Mouse (Mus musculus): ENCODE results near the gene Rps19bp1. TPM values are rescaled to one million over a fixed set of nuclear protein-coding genes. Genes with fewer than 3 reads are reported as not detected.

The Rps19bp1 gene
- polyA plus RNA-seq, 1 experiment from 2014 or later: 51.7 TPM

DNA sequence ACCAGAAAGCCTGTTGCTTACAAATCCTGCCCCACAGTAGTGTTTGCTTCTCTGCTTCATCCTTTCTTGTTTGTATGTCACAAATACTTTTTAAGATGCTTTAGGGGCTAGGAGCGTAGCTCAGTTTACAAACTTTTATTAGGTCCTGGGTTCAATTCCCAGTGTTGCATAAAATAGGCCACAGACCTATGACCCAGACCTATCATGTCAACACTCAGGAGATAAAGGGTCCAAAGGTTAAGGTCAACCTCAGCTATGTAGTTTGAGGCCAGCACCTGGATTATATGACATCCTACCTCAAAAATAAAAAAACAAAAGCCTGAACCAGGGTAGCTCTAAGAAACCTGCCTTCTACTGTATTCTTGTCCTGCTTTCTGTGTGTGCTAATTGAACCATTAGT is 15.5 kb downstream of the Rps19bp1 start:
- TF ChIP-seq CTCF (IDR thresholded peaks at IDR 0.05): no peak
- CTCF ChIA-PET: interaction anchor here (0.9 to 1.0 kb wide), 2 partner anchors 9 to 12 kb away, joined by 3 read pairs; no protein-coding TSS in a partner anchor

DNA sequence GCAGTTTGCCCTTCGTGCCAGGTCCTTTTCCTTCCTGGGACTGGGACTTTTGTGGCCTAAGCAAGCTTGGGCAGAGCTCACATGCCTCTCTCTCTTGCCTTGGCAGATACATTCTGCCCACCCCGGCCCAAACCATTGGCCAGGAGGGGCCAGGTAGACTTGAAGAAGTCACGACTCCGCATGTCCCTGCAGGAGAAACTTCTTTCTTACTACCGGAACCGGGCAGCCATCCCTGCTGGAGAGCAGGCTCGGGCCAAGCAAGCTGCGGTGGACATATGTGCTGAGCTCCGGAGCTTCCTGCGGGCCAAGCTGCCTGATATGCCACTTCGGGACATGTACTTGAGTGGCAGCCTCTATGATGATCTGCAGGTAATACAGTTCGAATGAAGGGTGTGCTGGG is 16.0 kb downstream of the Rps19bp1 start:
- H3K27me3 ChIP-seq: no peaks in the 10 kb centered on the region
- no peak for TF ChIP-seq CTCF (IDR thresholded peaks at IDR 0.05)
- ATAC-seq (no peak), DNase-seq (ENCODE audit: low read depth, low spot score) (no peak)
- in situ Hi-C loops (cut with MboI; ENCODE audit: low pct_unique_long_range_greater_than_20kb): no loop called here
- POLR2A ChIA-PET: no interaction called here
- CTCF ChIA-PET: interaction anchor here (0.9 to 1.0 kb wide), 2 partner anchors 9 to 12 kb away, joined by 3 read pairs; no protein-coding TSS in a partner anchor

More for the DNA sequence above, 15.5 kb downstream of the Rps19bp1 start:
- DNase-seq (ENCODE audit: low read depth, low spot score): no peak
- POLR2A ChIA-PET: no interaction called here
- no peak for ATAC-seq
- H3K27me3 ChIP-seq: no peaks in the 10 kb centered on the region
- in situ Hi-C loops (cut with MboI; ENCODE audit: low pct_unique_long_range_greater_than_20kb): no loop called here

DNA sequence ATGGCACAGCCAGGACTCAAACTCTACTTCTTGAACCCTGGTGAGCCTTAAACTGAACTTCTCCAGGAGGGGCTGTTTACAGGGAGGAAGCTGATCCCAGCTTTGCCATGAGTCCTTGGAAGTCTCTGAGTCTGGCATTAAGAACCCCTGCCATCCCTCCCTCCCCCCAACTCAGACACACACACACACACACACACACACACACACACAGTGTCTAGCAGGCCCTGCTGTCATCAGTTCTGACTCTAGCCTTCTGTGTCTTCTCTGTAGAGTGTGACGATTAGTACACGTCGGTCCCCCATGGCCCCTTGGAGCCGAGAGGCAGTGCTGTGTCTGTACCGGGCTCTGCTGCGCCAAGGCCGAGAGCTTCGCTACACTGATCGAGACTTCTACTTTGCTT is 28.6 kb downstream of the Rps19bp1 start, which contains the start of gene AC140267.1:
Gene AC140267.1 (plus strand): TSS at position 301 of the 400 bp plus-strand sequence.
- in situ Hi-C loops (cut with MboI; ENCODE audit: low pct_unique_long_range_greater_than_20kb): no loop called here
- ChIA-PET POLR2A (interaction anchor here (0.8 to 1.0 kb wide), 2 partner anchors 10 to 21 kb away, joined by 3 to 4 read pairs; no protein-coding TSS in a partner anchor), CTCF (interaction anchor here (0.8 kb wide), 1 partner anchor 10 kb away, joined by 4 read pairs; no protein-coding TSS in a partner anchor)
- ATAC-seq (no peak), DNase-seq (ENCODE audit: low read depth, low spot score) (no peak)
- H3K27me3 ChIP-seq: no peaks in the 10 kb centered on the region
- no peak for TF ChIP-seq CTCF (IDR thresholded peaks at IDR 0.05)

DNA sequence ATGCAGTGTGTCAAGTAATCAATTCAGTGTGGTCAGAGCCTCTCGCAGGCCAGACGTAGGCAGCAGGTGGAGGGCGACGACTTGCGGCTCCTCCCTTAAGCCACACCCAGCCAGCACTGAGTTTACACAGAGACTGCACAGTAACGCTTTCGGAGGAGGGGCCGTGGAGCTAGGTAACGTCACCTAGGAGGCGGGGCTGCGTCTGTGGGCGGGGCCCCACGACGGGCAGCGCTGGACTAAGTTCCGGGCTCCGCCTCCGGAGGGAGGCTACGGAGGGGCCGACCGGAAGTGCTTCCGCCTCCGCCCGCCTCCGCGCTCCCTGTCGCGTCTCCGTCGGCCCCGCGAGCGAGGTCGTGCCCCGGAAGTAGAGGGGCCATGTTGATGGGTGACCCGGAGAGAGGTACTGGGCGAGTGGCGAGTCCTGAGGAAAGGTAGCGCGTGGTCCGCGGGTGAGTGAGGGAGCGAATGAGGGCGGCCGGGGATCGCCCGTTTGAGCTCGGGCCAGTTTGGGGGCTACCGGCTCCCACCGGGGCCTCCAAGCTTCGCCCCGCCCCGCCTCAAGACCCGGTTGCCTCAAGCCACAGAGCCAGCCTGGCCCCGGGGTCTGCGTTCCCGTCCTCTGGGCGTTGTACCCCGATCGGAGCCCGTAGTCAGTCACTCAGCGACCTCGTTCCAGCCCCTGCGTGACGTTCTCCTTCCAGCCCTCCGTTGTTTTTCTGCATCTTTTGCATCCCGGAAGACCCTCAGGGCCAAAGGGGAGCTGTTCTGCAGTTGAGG is 30.2 kb downstream of the Rps19bp1 start, which contains the start of gene Mief1:
Gene Mief1 (plus strand): TSS at position 286 of the 777 bp plus-strand sequence.
- peak; percentile 88 for ATAC-seq
- no peaks in the 10 kb centered on the region for H3K27me3 ChIP-seq
- POLR2A ChIA-PET: interaction anchor here (0.8 to 1.6 kb wide), 3 partner anchors 9 to 23 kb away, joined by 3 to 9 read pairs (median 4); partner anchors contain the start of gene Atf4
- no peak for TF ChIP-seq CTCF (IDR thresholded peaks at IDR 0.05)
- in situ Hi-C loops (cut with MboI; ENCODE audit: low pct_unique_long_range_greater_than_20kb): no loop called here
- CTCF ChIA-PET: interaction anchor here (0.9 to 3.1 kb wide), 3 partner anchors 9 to 27 kb away, joined by 4 to 8 read pairs (median 4); no protein-coding TSS in a partner anchor
- peak; percentile 80 for DNase-seq (ENCODE audit: low read depth, low spot score)

DNA sequence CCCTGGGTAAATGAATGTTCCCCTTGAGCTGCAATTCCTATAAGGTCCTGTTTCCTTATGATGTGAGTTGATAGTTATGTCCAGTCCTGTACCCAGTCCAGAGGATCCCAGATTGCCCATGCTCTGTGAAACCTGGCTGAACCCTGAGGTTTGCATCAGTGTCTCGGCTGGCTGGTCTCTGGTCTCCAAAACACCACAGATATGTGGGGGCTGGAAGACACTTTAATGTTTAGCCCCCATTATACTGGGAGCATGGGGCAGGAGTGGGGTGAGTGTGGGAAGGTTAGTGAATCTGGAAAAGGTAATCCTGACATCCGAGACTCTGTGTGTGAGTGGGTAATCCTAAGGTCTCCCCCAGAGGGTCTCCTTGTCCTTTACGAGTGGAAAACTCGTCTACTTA is 31.1 kb downstream of the Rps19bp1 start:
- ATAC-seq (no peak), DNase-seq (ENCODE audit: low read depth, low spot score) (no peak)
- in situ Hi-C loops (cut with MboI; ENCODE audit: low pct_unique_long_range_greater_than_20kb): no loop called here
- H3K27me3 ChIP-seq: no peaks in the 10 kb centered on the region
- no peak for TF ChIP-seq CTCF (IDR thresholded peaks at IDR 0.05)
- POLR2A ChIA-PET: interaction anchor here (0.8 to 1.6 kb wide), 2 partner anchors 8 to 22 kb away, joined by 3 to 9 read pairs; partner anchors contain the start of gene Atf4
- CTCF ChIA-PET: interaction anchor here (0.9 to 3.1 kb wide), 3 partner anchors 8 to 28 kb away, joined by 4 to 8 read pairs (median 4); no protein-coding TSS in a partner anchor

DNA sequence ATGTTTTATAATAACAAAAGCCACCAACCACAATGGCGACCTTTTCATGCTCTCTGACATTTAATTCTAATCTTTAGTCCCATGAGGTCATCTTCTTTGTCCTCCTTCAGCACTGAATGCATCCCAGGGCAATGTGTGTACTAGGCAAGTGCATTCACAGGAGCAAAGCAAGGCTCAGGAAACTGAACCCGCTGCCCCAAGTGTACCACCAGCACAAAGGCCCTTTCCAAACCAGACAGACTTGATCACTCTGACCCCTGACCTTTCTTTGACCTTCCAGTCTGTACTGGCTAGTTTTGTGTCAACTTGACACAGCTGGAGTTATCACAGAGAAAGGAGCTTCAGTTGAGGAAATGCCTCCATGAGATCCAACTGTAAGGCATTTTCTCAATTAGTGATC is 31.8 kb downstream of the Rps19bp1 start:
- TF ChIP-seq CTCF (IDR thresholded peaks at IDR 0.05): no peak
- DNase-seq (ENCODE audit: low read depth, low spot score) (no peak), ATAC-seq (no peak)
- ChIA-PET CTCF (interaction anchor here (3.1 kb wide), 1 partner anchor 28 kb away, joined by 8 read pairs; no protein-coding TSS in a partner anchor), POLR2A (no interaction called here)
- no peaks in the 10 kb centered on the region for H3K27me3 ChIP-seq
- in situ Hi-C loops (cut with MboI; ENCODE audit: low pct_unique_long_range_greater_than_20kb): no loop called here

DNA sequence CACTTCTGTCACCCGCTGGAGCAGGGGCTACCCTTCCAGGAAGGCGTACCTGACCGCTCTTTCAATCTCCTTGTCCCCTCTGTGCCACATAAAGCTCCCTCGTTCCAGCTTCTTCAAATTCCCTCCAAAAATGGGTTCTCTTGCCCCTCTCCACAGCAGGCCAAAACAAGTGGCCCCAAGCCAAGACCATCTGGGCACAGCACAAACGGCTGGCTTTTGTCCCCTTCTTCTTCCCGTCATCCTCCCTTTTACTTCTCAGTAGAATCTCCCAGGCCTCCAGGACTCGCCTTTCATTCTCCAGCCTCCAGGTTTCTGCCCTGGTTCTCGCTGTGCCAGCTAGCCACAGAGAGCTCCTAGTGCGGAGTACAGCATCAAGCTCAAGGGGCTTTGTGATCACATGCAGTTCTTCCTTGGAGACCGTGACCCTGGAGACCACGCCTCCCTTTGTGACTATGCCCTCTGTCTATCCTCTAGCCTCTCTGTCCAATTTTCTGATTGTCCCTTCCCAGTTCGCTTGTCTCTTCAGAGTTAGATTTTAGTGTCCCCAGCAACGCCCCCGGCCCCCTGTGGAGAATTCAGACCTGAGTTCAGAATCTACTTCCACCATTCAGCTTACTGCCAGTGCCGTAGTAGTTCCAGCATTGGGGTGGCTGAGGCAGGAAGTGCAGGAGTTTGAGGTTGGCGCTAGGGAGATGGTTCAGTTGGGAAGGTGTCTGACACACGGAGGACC is 35.9 kb downstream of the Rps19bp1 start:
- ATAC-seq (no peak), DNase-seq (ENCODE audit: low read depth, low spot score) (no peak)
- no peak for TF ChIP-seq CTCF (IDR thresholded peaks at IDR 0.05)
- no peaks in the 10 kb centered on the region for H3K27me3 ChIP-seq
- POLR2A ChIA-PET: no interaction called here
- CTCF ChIA-PET: interaction anchor here (1.2 kb wide), 2 partner anchors 12 to 28 kb away, joined by 3 read pairs; no protein-coding TSS in a partner anchor
- in situ Hi-C loops (cut with MboI; ENCODE audit: low pct_unique_long_range_greater_than_20kb): loop anchor here (5.0 kb wide), 1 partner anchor 34 kb away; the partner anchor contains the start of gene Rps19bp1

DNA sequence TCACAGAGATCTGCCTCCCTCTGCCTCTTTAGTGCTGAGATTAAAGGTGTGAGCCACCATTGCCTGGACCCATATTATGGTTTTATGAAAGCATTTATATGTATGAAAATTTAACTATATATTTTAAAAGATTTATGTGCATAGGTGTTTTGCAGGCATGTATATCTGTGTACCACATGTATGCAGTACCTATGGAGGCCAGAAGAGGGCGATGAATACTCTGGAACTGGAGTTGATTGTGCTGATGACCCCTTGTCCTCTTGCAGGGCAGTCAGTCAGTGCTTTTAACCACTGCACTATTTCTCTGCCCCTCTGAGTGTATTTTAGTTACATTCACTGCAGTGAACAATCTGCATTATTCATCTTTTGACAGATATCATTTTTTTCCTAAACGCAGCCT is 38.3 kb downstream of the Rps19bp1 start:
- ChIA-PET CTCF (interaction anchor here (1.0 to 1.7 kb wide), 6 partner anchors 9 to 127 kb away, joined by 3 to 5 read pairs (median 4); partner anchors contain the start of gene AC140267.1), POLR2A (no interaction called here)
- DNase-seq (ENCODE audit: low read depth, low spot score) (no peak), ATAC-seq (no peak)
- in situ Hi-C loops (cut with MboI; ENCODE audit: low pct_unique_long_range_greater_than_20kb): loop anchor here (5.0 kb wide), 1 partner anchor 37 kb away; the partner anchor contains the start of gene Rps19bp1
- no peaks in the 10 kb centered on the region for H3K27me3 ChIP-seq
- TF ChIP-seq CTCF (IDR thresholded peaks at IDR 0.05): no peak

DNA sequence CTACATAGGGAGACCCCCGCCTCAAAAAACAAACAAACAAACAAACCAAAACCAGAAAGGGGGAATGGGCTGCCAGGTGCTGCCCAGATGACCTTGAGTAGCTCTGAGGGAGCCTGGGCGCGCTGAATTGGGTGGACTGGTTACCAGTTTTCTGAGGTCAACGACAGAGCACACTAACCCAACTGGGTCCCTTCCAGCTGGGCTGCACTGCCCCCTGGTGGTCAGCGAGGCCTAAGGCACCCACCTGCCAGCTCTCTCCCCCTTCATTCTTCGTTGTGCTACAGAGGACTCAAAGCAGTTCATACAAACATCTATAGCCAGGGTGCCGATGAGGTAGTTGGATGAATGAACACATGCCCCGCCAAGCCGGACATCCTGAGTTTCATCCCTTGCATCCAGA is 38.9 kb downstream of the Rps19bp1 start:
- no peaks in the 10 kb centered on the region for H3K27me3 ChIP-seq
- ATAC-seq (peak; percentile 53), DNase-seq (ENCODE audit: low read depth, low spot score) (no peak)
- TF ChIP-seq CTCF (IDR thresholded peaks at IDR 0.05): peak; percentile 97
- in situ Hi-C loops (cut with MboI; ENCODE audit: low pct_unique_long_range_greater_than_20kb): loop anchor here (5.0 kb wide), 1 partner anchor 37 kb away; the partner anchor contains the start of gene Rps19bp1
- CTCF ChIA-PET: interaction anchor here (0.7 to 1.7 kb wide), 8 partner anchors 8 to 127 kb away, joined by 3 to 5 read pairs (median 4); partner anchors contain the start of genes AC140267.1 and Mief1
- POLR2A ChIA-PET: interaction anchor here (0.7 to 0.9 kb wide), 3 partner anchors 8 to 68 kb away, joined by 3 read pairs; no protein-coding TSS in a partner anchor

DNA sequence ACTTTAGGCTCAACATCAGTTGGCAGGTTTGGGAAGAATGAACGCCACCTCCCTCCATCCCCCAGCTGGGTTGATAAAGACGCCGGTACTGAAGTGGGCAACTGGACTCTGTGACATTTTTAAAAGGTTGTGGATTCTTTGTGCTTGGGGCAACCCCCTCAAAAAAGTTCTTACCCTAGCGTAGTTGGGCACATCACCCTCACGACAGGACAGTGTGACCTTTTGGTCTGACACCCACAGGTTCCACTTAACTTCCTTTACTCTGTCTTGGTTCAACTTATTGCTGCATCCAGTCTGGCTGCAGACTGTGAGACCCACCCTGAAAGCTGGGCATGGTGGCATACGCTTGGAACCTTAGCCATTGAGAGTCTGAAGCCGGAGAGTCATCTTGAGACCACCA is 40.4 kb downstream of the Rps19bp1 start:
- TF ChIP-seq CTCF (IDR thresholded peaks at IDR 0.05): no peak
- ATAC-seq (no peak), DNase-seq (ENCODE audit: low read depth, low spot score) (no peak)
- ChIA-PET CTCF (no interaction called here), POLR2A (no interaction called here)
- in situ Hi-C loops (cut with MboI; ENCODE audit: low pct_unique_long_range_greater_than_20kb): loop anchor here (5.0 kb wide), 2 partner anchors 126 to 276 kb away; no protein-coding TSS in a partner anchor
- no peaks in the 10 kb centered on the region for H3K27me3 ChIP-seq
